Mouse (Mus musculus) spleen, adult 2 months (tissue): ENCODE results near the gene Wdr93. TPM values are rescaled to one million over a fixed set of nuclear protein-coding genes. Genes with fewer than 3 reads are reported as not detected.

Source experiments
- DNase-seq, 2 experiments: peaks; one replicate each; pipeline versions ENCODE4 v3.0.0 to v3.0.0-alpha.2; 2012 to 2021; ENCODE audit warnings: low spot score in 2 of 2, low read depth in 1 of 2
- H3K27ac ChIP-seq: fragments of 200-500 bp; 2 replicates; pipeline ENCODE4 v1.5.1; 2012; ENCODE audit warnings: low read length, inconsistent platforms; ENCODE audit not compliant: insufficient read depth
- H3K27me3 ChIP-seq: fragments of 200-500 bp; 2 replicates; pipeline ENCODE4 v1.6.1; 2012; ENCODE audit warnings: mild to moderate bottlenecking, moderate library complexity, low read length, inconsistent platforms; ENCODE audit not compliant: control insufficient read depth, insufficient read depth
- H3K36me3 ChIP-seq: fragments of 200-500 bp; 2 replicates; pipeline ENCODE4 v1.6.1; 2012; ENCODE audit warnings: mild to moderate bottlenecking, low read length, inconsistent platforms; ENCODE audit not compliant: control insufficient read depth, insufficient read depth
- H3K4me1 ChIP-seq: fragments of 200-500 bp; 2 replicates; pipeline ENCODE4 v1.6.1; 2011; ENCODE audit warnings: inconsistent platforms; ENCODE audit not compliant: control insufficient read depth, insufficient read depth, insufficient read length
- H3K4me3 ChIP-seq: fragments of 200-500 bp; 2 replicates; pipeline ENCODE4 v1.5.1; 2011; ENCODE audit warnings: mild to moderate bottlenecking, inconsistent platforms; ENCODE audit not compliant: insufficient read depth, insufficient read length; ENCODE audit errors: extremely low read depth
- CTCF ChIP-seq: fragments of 200-500 bp; IDR thresholded peaks from 2 replicates; pipeline ENCODE4 v1.5.1; 2011; ENCODE audit warnings: mild to moderate bottlenecking, inconsistent platforms; ENCODE audit not compliant: insufficient read depth, insufficient read length, insufficient replicate concordance; ENCODE audit errors: extremely low read depth
- POLR2A ChIP-seq: fragments of 200-500 bp; IDR thresholded peaks from 2 replicates; pipeline ENCODE4 v1.6.1; 2011; ENCODE audit warnings: low read depth, low read length, inconsistent platforms
- WGBS: fragments of 180-500 bp; shearing (Covaris S2); methylation state at CpG from one replicate; pipeline ENCODE4 v1.1.7; 2018; 5-methylcytosine and 5-hydroxymethylcytosine counted together
- polyA plus RNA-seq: library from polyadenylated mRNA; depleted of rRNA; stranded (reverse); fragments of >200 nt; gene quantifications from 2 replicates; pipeline ENCODE4 v1.2.3, GENCODE M21; 2012

Gene Wdr93
- polyA plus RNA-seq, 1 experiment: not detected

- H3K4me3 ChIP-seq: peak within 1 kb of the TSS; percentile 60
- H3K36me3 ChIP-seq: no peaks in the 10 kb centered on the region
- no peak for TF ChIP-seq POLR2A
- TF ChIP-seq CTCF: no peak
- H3K4me1 ChIP-seq: no peaks in the 10 kb centered on the region
- H3K27ac ChIP-seq: no peak within 1 kb of the TSS
- WGBS: 1% methylated on average over 51 of the region's 55 CpGs
- H3K27me3 ChIP-seq: peaks cover 7% of the 10 kb centered on the region
- DNase-seq: peak in 1 of 2 experiments; percentile 32
These were observed 27.6 kb upstream of the Wdr93 start, which contains the start of gene Kif7 for GRCm38 (mm10) chr7:79715187-79715981. Gene Kif7, minus strand, starts transcription at chr7:79715720.

GRCm38 (mm10) chr7:79721386-79721977 is 21.5 kb upstream of the Wdr93 start:
- peak in 1 of 2 experiments; percentile 16 for DNase-seq
- TF ChIP-seq POLR2A (no peak), CTCF (no peak)
- Histone ChIP-seq H3K36me3 (no peaks in the 10 kb centered on the region), H3K27ac (peak overlapping the region; percentile 18; the same call in 1 of the 2 replicates), H3K27me3 (peaks cover 5% of the 10 kb centered on the region; the same call in 1 of the 2 replicates), H3K4me1 (no peaks in the 10 kb centered on the region; the same call in 1 of the 2 replicates), H3K4me3 (peak overlapping the region; percentile 55)
- 2% methylated on average over 48 of the region's 48 CpGs for WGBS

GRCm38 (mm10) chr7:79727091-79727490 is 15.9 kb upstream of the Wdr93 start:
- H3K4me3 ChIP-seq: no peak overlapping the region
- H3K4me1 ChIP-seq: no peaks in the 10 kb centered on the region
- peak in 1 of 2 experiments; percentile 37 for DNase-seq
- no peaks in the 10 kb centered on the region for H3K36me3 ChIP-seq
- peak; percentile 53; the same call in 1 of the 2 replicates for TF ChIP-seq CTCF
- no peak for TF ChIP-seq POLR2A
- no peaks in the 10 kb centered on the region for H3K27me3 ChIP-seq
- no peak overlapping the region for H3K27ac ChIP-seq
- WGBS: 18% methylated on average over 2 of the region's 2 CpGs

GRCm38 (mm10) chr7:79728219-79728618 is 14.7 kb upstream of the Wdr93 start:
- TF ChIP-seq CTCF: peak; percentile 54; the same call in 1 of the 2 replicates
- no peak for TF ChIP-seq POLR2A
- no peak overlapping the region for H3K27ac ChIP-seq
- peak in 1 of 2 experiments; percentile 49 for DNase-seq
- H3K36me3 ChIP-seq: no peaks in the 10 kb centered on the region
- no peaks in the 10 kb centered on the region for H3K4me1 ChIP-seq
- 24% methylated on average over 6 of the region's 6 CpGs for WGBS
- no peak overlapping the region for H3K4me3 ChIP-seq
- no peaks in the 10 kb centered on the region for H3K27me3 ChIP-seq

- no peaks in the 10 kb centered on the region for H3K27me3 ChIP-seq
- peak in 1 of 2 experiments; percentile 36 for DNase-seq
- 7% methylated on average over 8 of the region's 8 CpGs for WGBS
- no peak overlapping the region for H3K4me3 ChIP-seq
- no peaks in the 10 kb centered on the region for H3K36me3 ChIP-seq
- TF ChIP-seq CTCF (peak; percentile 85), POLR2A (no peak)
- no peak overlapping the region for H3K27ac ChIP-seq
- no peaks in the 10 kb centered on the region for H3K4me1 ChIP-seq
These were observed 13.8 kb upstream of the Wdr93 start for GRCm38 (mm10) chr7:79729169-79729568.

GRCm38 (mm10) chr7:79729743-79730370 is 13.1 kb upstream of the Wdr93 start:
- H3K36me3 ChIP-seq: no peaks in the 10 kb centered on the region
- no peak overlapping the region for H3K4me3 ChIP-seq
- TF ChIP-seq POLR2A: no peak
- peak; percentile 11; the same call in 1 of the 2 replicates for TF ChIP-seq CTCF
- no peaks in the 10 kb centered on the region for H3K4me1 ChIP-seq
- no peaks in the 10 kb centered on the region for H3K27me3 ChIP-seq
- DNase-seq: no peak
- no peak overlapping the region for H3K27ac ChIP-seq
- WGBS: 67% methylated on average over 11 of the region's 11 CpGs
